Mouse (Mus musculus): ENCODE data around the gene Matk. TPM values are rescaled to one million over a fixed set of nuclear protein-coding genes. Genes with fewer than 3 reads are reported as not detected.

Gene Matk
- polyA plus RNA-seq, 1 experiment from 2014 or later = 3.6 TPM

DNA sequence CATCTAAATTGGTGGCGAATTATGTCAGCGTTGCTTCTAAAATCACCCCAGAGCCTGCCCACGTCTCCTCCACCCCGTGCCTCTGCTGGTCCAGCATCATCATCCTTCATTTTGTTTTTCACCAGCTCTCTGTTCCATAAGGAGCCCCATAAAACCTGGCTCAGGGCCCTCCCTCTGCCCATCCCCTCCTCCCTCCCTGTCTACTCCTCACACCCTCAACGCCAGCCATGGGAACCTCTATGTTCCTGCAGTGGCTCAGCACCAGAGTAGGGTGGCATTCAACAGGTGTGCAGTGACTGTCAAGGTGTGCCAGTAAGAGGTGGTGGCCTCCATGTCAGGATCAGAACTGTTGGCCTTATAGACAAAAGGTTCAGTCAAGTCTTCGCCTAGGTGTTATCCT, 42.5 kb downstream of the Matk start:
- Histone ChIP-seq H3K36me3 (ENCODE audit: control insufficient read depth, insufficient read depth, low read length) (no peaks in the 10 kb centered on the region), H3K4me2 (ENCODE audit: low read depth, low read length) (no peak overlapping the region), H3K9ac (ENCODE audit: low read length) (no peak overlapping the region; the same call in 1 of the 2 replicates), H3K4me1 (ENCODE audit: control insufficient read depth, insufficient read depth, low read length) (peaks cover 39% of the 10 kb centered on the region), H3K4me3 (replicated peaks; ENCODE audit: low read length) (no peak overlapping the region), H3K27ac (ENCODE audit: low read length) (no peak overlapping the region), H3K9me3 (replicated peaks; ENCODE audit: control insufficient read depth, low read length) (no peaks in the 10 kb centered on the region), H3K27me3 (ENCODE audit: control insufficient read depth, insufficient read depth, low read length) (no peaks in the 10 kb centered on the region)
- no peak for ATAC-seq (ENCODE audit: insufficient read depth, low FRiP score)
- WGBS = 89% methylated on average over 6 of the region's 6 CpGs

DNA sequence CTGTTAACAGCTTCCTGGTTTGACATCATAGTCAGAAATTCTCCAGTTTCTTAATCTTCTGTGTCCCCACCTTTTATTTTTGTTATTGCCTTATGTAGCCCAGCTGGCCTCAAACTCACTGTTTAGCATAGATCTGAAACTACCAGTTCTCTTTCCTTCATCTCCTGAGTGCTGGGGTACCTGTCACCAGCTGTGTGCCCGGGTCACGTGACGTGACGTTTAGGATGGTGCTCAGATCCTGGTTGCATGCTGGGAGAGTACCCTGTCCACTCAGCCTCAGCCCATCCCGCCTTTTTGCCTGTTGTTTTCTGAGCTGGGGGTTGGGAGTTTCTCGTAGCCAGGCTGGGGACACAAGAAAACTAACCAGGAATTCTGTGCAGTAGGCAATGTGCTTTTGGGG, 44.5 kb downstream of the Matk start:
- WGBS = 73% methylated on average over 6 of the region's 6 CpGs
- Histone ChIP-seq H3K27ac (ENCODE audit: low read length) (peak overlapping the region; percentile 73), H3K4me1 (ENCODE audit: control insufficient read depth, insufficient read depth, low read length) (peaks cover 39% of the 10 kb centered on the region), H3K4me3 (replicated peaks; ENCODE audit: low read length) (no peak overlapping the region), H3K36me3 (ENCODE audit: control insufficient read depth, insufficient read depth, low read length) (no peaks in the 10 kb centered on the region), H3K9me3 (replicated peaks; ENCODE audit: control insufficient read depth, low read length) (no peaks in the 10 kb centered on the region), H3K4me2 (ENCODE audit: low read depth, low read length) (no peak overlapping the region), H3K27me3 (ENCODE audit: control insufficient read depth, insufficient read depth, low read length) (no peaks in the 10 kb centered on the region), H3K9ac (ENCODE audit: low read length) (peak overlapping the region; percentile 31; the same call in 1 of the 2 replicates)
- no peak for ATAC-seq (ENCODE audit: insufficient read depth, low FRiP score)

DNA sequence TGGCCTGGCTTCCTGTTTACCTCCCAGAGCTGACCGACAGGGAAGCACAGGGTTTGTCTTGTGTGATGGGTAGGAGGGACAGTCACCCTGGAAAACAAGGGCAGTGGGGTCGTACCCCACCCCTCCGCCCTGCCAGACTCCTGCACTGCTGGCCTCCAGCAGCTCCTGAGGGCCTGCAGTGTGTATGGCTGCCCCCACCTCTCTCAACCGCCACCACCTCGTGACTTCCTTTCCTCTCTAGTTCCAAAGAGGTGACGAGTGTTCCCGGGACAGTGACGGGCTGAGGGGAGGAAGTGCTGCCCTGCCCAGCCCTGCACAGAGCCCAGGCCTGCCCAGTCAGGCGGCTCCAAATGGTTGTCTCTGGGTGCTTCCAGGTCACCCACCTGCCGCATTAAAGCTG, 45.1 kb downstream of the Matk start:
- Histone ChIP-seq H3K4me3 (replicated peaks; ENCODE audit: low read length) (no peak overlapping the region), H3K4me1 (ENCODE audit: control insufficient read depth, insufficient read depth, low read length) (peaks cover 45% of the 10 kb centered on the region), H3K36me3 (ENCODE audit: control insufficient read depth, insufficient read depth, low read length) (no peaks in the 10 kb centered on the region), H3K27me3 (ENCODE audit: control insufficient read depth, insufficient read depth, low read length) (no peaks in the 10 kb centered on the region), H3K9ac (ENCODE audit: low read length) (peak overlapping the region; percentile 31; the same call in 1 of the 2 replicates), H3K4me2 (ENCODE audit: low read depth, low read length) (no peak overlapping the region), H3K9me3 (replicated peaks; ENCODE audit: control insufficient read depth, low read length) (no peaks in the 10 kb centered on the region), H3K27ac (ENCODE audit: low read length) (peak overlapping the region; percentile 73)
- no peak for ATAC-seq (ENCODE audit: insufficient read depth, low FRiP score)
- 47% methylated on average over 10 of the region's 10 CpGs for WGBS

DNA sequence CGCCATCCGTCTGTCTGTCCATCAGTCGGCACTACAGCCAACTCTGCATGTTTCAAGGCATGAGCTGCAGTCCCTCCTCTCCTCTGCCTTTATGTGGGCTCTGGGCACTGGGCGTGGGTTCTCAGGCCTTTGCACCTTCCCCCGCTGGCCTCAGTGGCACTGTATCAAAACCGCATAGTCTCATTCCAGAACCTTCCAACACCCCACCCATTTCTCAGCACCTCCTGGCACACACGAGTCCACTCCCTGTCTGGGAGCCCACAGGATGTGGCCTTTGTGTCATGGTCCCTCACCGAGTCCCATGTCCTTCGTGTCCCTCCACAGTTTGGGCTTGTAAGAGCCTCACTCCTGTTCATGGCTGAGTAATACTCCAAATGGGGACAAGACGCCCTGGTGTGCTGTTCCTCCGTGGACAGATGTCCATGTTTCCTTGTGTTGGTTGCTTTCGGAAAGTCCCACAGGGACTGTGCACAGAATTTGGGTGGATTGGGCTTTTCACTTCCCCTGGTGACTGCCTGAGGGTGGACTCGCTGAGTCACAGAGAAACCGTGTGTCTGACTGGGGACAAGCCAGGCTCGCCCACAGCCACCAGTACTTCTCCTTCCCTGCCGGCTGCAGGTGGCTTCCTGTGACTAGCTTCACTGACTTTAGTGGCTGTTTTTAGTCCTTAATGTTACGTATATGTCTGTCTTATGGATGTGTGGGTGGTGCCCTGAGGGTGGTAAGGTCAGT, 45.8 kb downstream of the Matk start:
- WGBS = 91% methylated on average over 17 of the region's 17 CpGs
- Histone ChIP-seq H3K4me1 (ENCODE audit: control insufficient read depth, insufficient read depth, low read length) (peaks cover 51% of the 10 kb centered on the region), H3K9me3 (replicated peaks; ENCODE audit: control insufficient read depth, low read length) (no peaks in the 10 kb centered on the region), H3K27ac (ENCODE audit: low read length) (peak overlapping the region; percentile 73; the same call in 1 of the 2 replicates), H3K36me3 (ENCODE audit: control insufficient read depth, insufficient read depth, low read length) (no peaks in the 10 kb centered on the region), H3K4me3 (replicated peaks; ENCODE audit: low read length) (no peak overlapping the region), H3K9ac (ENCODE audit: low read length) (no peak overlapping the region), H3K27me3 (ENCODE audit: control insufficient read depth, insufficient read depth, low read length) (no peaks in the 10 kb centered on the region), H3K4me2 (ENCODE audit: low read depth, low read length) (no peak overlapping the region)
- no peak for ATAC-seq (ENCODE audit: insufficient read depth, low FRiP score)

DNA sequence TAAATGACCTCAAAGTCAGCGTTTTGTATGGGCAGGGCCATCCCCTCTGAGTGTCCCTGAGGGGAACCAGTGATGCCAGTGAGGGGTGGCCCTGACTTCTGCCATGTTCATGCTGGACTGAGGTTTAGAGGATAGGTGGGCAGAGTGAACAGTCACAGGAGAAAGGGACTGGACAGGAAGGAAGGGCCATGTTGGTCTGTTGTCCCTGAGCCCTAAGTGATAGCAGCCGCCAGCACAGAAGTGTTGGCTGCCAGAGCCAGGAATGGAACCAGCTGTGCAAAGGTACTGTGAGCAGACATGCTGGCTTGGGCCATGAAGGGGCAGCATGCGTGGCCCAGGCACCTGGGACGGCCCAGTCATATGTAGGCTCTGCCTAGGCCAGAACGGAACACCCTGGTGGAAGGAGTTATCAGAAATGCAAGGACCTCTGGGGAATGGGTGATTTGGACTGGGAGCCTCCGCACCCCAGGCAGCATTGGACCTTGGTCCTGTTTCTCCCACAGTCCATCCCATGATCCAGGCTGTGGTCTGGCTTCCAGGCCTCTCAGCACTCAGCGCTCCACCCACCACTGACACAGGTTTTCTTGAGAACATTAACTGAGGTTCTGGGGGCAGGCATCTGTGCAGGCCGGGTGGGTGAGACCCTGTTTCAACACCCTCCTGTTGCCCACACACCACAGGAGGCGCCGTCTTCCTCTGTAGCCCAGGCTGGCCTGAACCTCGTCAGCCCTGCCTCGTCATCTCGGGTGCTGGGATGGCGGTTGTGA, 47.0 kb downstream of the Matk start:
- Histone ChIP-seq H3K9me3 (replicated peaks; ENCODE audit: control insufficient read depth, low read length) (no peaks in the 10 kb centered on the region), H3K4me1 (ENCODE audit: control insufficient read depth, insufficient read depth, low read length) (peaks cover 43% of the 10 kb centered on the region), H3K9ac (ENCODE audit: low read length) (peak overlapping the region; percentile 39; the same call in 1 of the 2 replicates), H3K4me2 (ENCODE audit: low read depth, low read length) (no peak overlapping the region), H3K27me3 (ENCODE audit: control insufficient read depth, insufficient read depth, low read length) (no peaks in the 10 kb centered on the region), H3K27ac (ENCODE audit: low read length) (no peak overlapping the region; the same call in 1 of the 2 replicates), H3K4me3 (replicated peaks; ENCODE audit: low read length) (no peak overlapping the region), H3K36me3 (ENCODE audit: control insufficient read depth, insufficient read depth, low read length) (no peaks in the 10 kb centered on the region)
- no peak for ATAC-seq (ENCODE audit: insufficient read depth, low FRiP score)
- WGBS = 83% methylated on average over 14 of the region's 14 CpGs

DNA sequence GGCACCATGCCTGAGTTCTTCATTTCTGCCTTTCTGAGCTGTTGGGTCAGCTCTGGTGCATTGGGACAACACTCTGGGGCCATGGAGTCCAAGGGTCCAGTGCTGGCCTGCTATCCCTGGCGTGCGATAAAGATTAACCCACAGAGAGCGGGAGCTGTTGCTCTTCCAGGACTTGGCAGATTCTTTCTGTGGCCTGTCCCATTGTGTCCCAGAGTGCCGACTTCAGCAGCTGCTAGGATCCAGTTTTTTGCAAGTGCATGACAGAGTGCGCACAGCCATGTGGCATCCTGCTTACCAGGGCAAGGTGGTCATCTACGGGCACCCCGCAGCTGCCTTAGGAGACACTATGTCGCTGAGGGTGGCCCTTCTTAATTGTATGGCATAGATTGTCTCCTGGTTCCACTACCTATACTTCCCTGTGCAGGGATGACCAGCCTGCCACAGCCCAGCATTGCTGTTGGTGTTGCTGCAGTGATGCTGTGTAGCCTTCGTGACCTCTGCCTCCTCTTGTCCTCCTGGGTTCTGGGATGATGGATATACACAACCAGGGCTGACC, 47.7 kb downstream of the Matk start:
- WGBS = 77% methylated on average over 9 of the region's 9 CpGs
- Histone ChIP-seq H3K9me3 (replicated peaks; ENCODE audit: control insufficient read depth, low read length) (no peaks in the 10 kb centered on the region), H3K27ac (ENCODE audit: low read length) (no peak overlapping the region; the same call in 1 of the 2 replicates), H3K27me3 (ENCODE audit: control insufficient read depth, insufficient read depth, low read length) (no peaks in the 10 kb centered on the region), H3K4me1 (ENCODE audit: control insufficient read depth, insufficient read depth, low read length) (peaks cover 44% of the 10 kb centered on the region), H3K36me3 (ENCODE audit: control insufficient read depth, insufficient read depth, low read length) (no peaks in the 10 kb centered on the region), H3K4me2 (ENCODE audit: low read depth, low read length) (no peak overlapping the region), H3K9ac (ENCODE audit: low read length) (peak overlapping the region; percentile 39; the same call in 1 of the 2 replicates), H3K4me3 (replicated peaks; ENCODE audit: low read length) (no peak overlapping the region)
- ATAC-seq (ENCODE audit: insufficient read depth, low FRiP score) = no peak

DNA sequence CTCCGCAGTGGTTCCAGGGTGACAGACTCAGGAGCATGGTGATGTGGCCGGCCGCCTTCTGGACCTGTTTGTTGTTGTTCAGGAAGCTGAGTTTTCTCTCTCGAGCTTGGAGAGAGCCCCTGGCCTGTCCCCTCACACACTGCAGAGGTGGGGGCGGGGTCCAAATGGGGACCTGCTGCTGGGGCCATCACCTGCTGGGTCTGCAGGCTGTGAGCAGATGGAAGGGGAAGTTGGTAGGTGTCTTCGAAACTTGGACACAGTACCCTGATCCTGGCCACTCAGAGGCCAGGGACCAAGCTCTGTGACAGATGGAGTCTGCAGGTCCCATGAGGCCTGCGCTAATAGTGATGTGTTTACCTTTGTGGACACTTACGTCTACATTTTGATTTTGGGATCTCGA, 48.6 kb downstream of the Matk start:
- Histone ChIP-seq H3K4me1 (ENCODE audit: control insufficient read depth, insufficient read depth, low read length) (peaks cover 44% of the 10 kb centered on the region), H3K27me3 (ENCODE audit: control insufficient read depth, insufficient read depth, low read length) (no peaks in the 10 kb centered on the region), H3K4me3 (replicated peaks; ENCODE audit: low read length) (no peak overlapping the region), H3K27ac (ENCODE audit: low read length) (no peak overlapping the region), H3K4me2 (ENCODE audit: low read depth, low read length) (no peak overlapping the region), H3K36me3 (ENCODE audit: control insufficient read depth, insufficient read depth, low read length) (no peaks in the 10 kb centered on the region), H3K9ac (ENCODE audit: low read length) (no peak overlapping the region; the same call in 1 of the 2 replicates), H3K9me3 (replicated peaks; ENCODE audit: control insufficient read depth, low read length) (no peaks in the 10 kb centered on the region)
- 66% methylated on average over 9 of the region's 9 CpGs for WGBS
- ATAC-seq (ENCODE audit: insufficient read depth, low FRiP score) = no peak

DNA sequence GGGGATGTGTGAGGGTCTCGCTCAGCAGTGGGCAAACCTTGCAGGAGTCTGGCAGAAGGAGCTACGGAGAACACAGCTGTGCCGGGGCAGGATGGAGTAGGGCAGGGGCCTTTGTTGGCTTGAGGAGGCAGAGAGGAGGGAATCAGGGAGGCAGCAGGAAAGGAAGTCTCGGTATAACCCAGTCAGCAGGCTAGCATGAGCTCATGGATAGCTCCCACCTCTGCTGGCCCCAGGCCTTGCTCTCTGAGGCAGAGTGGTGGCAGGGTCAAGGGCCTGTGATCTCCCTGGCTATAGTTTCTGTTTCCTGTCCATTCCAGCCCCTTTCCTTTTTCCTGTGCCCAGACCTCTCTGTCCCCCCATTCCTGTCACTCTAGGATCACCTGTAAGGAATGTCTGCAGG, 49.6 kb downstream of the Matk start:
- H3K4me2 ChIP-seq (ENCODE audit: low read depth, low read length) = no peak overlapping the region
- no peak for ATAC-seq (ENCODE audit: insufficient read depth, low FRiP score)
- no peak overlapping the region for H3K4me3 ChIP-seq (replicated peaks; ENCODE audit: low read length)
- H3K9me3 ChIP-seq (replicated peaks; ENCODE audit: control insufficient read depth, low read length) = no peaks in the 10 kb centered on the region
- no peaks in the 10 kb centered on the region for H3K27me3 ChIP-seq (ENCODE audit: control insufficient read depth, insufficient read depth, low read length)
- 60% methylated on average over 4 of the region's 4 CpGs for WGBS
- H3K4me1 ChIP-seq (ENCODE audit: control insufficient read depth, insufficient read depth, low read length) = peaks cover 40% of the 10 kb centered on the region
- H3K27ac ChIP-seq (ENCODE audit: low read length) = peak overlapping the region; percentile 55
- H3K36me3 ChIP-seq (ENCODE audit: control insufficient read depth, insufficient read depth, low read length) = 0 out of 2 replicates have a peak, but pooled peaks cover 5% of the 10 kb centered on the region
- peak overlapping the region; percentile 43; the same call in 1 of the 2 replicates for H3K9ac ChIP-seq (ENCODE audit: low read length)

DNA sequence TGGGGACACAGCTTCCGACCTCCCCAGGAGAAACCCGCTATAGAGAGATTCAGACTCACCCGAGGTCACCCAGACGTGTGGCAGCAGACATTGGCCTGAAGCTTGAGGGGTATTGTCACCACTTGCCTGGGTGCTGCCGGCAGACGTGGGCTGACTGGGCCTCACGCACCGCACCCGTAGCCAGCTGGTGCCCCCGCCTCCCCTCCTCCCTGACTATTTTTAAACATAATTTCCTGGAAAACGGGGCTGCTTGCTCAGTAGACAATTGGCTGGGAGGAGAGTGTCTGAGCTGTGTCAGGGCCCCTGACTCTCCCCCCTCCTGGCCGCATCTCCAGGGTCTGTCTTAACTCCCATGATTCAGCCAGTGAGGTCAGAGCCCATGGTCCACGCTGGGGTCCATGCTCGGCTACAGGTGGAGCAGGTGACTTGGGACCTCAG, 50.1 kb downstream of the Matk start:
- no peak for ATAC-seq (ENCODE audit: insufficient read depth, low FRiP score)
- Histone ChIP-seq H3K9ac (ENCODE audit: low read length) (peak overlapping the region; percentile 43; the same call in 1 of the 2 replicates), H3K27me3 (ENCODE audit: control insufficient read depth, insufficient read depth, low read length) (no peaks in the 10 kb centered on the region), H3K4me1 (ENCODE audit: control insufficient read depth, insufficient read depth, low read length) (peaks cover 35% of the 10 kb centered on the region), H3K4me2 (ENCODE audit: low read depth, low read length) (no peak overlapping the region), H3K27ac (ENCODE audit: low read length) (peak overlapping the region; percentile 55), H3K36me3 (ENCODE audit: control insufficient read depth, insufficient read depth, low read length) (0 out of 2 replicates have a peak, but pooled peaks cover 11% of the 10 kb centered on the region), H3K4me3 (replicated peaks; ENCODE audit: low read length) (no peak overlapping the region), H3K9me3 (replicated peaks; ENCODE audit: control insufficient read depth, low read length) (no peaks in the 10 kb centered on the region)
- WGBS = 35% methylated on average over 14 of the region's 14 CpGs

All from stomach, embryonic 16.5 days (tissue).